Mouse (Mus musculus) liver, embryonic 14.5 days (tissue): ENCODE results near the gene Wdr4.

ENCODE experiments used
- CTCF ChIP-seq: IDR thresholded peaks from 2 replicates; pipeline ENCODE4 v1.5.1; 2016; ENCODE audit warnings: antibody characterized with exemption, low read depth, control low read depth
- EP300 ChIP-seq: IDR thresholded peaks from 2 replicates; pipeline ENCODE4 v1.6.1; 2016; ENCODE audit warnings: antibody characterized with exemption, low read depth

- peak; percentile 58 for TF ChIP-seq CTCF
- TF ChIP-seq EP300 = no peak
Observed at GRCm38 (mm10) chr17:31529314-31529713, 9.5 kb upstream of the Wdr4 start.
